Mouse (Mus musculus) stomach, embryonic 14.5 days (tissue): ENCODE measurements at regions not wholly inside any gene's neighbourhood (a gene's known extent, or its start where the extent isn't known, plus 50 kb on each side); places are given as distances from the start of the nearest gene placed in this dataset.

Experiments used
- ATAC-seq: fragments of 200-750 bp; cut with Nextera tagmentation; 2 replicates; pipeline ENCODE4 v1.8.0; 2017; ENCODE audit warnings: low read depth, moderate TSS enrichment; ENCODE audit not compliant: insufficient number of reproducible peaks, insufficient read depth, low FRiP score
- H3K27ac ChIP-seq: fragments of 300-500 bp; sonication (generic); 2 replicates; pipeline ENCODE4 v1.5.1; 2014; ENCODE audit warnings: mild to moderate bottlenecking, low read length, moderate library complexity, mixed read lengths
- H3K27me3 ChIP-seq: fragments of 300-500 bp; sonication (generic); 2 replicates; pipeline ENCODE4 v1.6.1; 2014; ENCODE audit warnings: low read length, control low read depth, mixed read lengths; ENCODE audit not compliant: control insufficient read depth, insufficient read depth
- H3K36me3 ChIP-seq: fragments of 300-500 bp; sonication (generic); 2 replicates; pipeline ENCODE4 v1.6.1; 2014; ENCODE audit warnings: mild to moderate bottlenecking, control low read depth, low read length, moderate library complexity, mixed read lengths; ENCODE audit not compliant: control insufficient read depth, insufficient read depth
- H3K4me1 ChIP-seq: fragments of 300-500 bp; sonication (generic); 2 replicates; pipeline ENCODE4 v1.6.1; 2014; ENCODE audit warnings: low read length, control low read depth, mixed read lengths; ENCODE audit not compliant: control insufficient read depth, insufficient read depth
- H3K4me2 ChIP-seq: fragments of 300-500 bp; sonication (generic); replicated peaks from 2 replicates; pipeline ENCODE4 v1.6.1; 2014; ENCODE audit warnings: low read depth, low read length, control low read depth
- H3K4me3 ChIP-seq: fragments of 300-500 bp; sonication (generic); 2 replicates; pipeline ENCODE4 v1.5.1; 2014; ENCODE audit warnings: low read depth, low read length, control low read depth
- H3K9ac ChIP-seq: fragments of 300-500 bp; sonication (generic); replicated peaks from 2 replicates; pipeline ENCODE4 v1.6.1; 2014; ENCODE audit warnings: low read depth, mild to moderate bottlenecking, control low read depth, low read length, moderate library complexity, mixed read lengths
- H3K9me3 ChIP-seq: fragments of 300-500 bp; sonication (generic); 2 replicates; pipeline ENCODE4 v1.6.1; 2016; ENCODE audit warnings: low read depth, low read length, control low read depth; ENCODE audit not compliant: control insufficient read depth
- WGBS: fragments of 180-500 bp; shearing (Covaris S2); extraction: QIAGEN DNeasy Blood & Tissue Kit; methylation state at CpG from one replicate; pipeline ENCODE4 v1.1.7; 2014; 5-methylcytosine and 5-hydroxymethylcytosine counted together

DNA sequence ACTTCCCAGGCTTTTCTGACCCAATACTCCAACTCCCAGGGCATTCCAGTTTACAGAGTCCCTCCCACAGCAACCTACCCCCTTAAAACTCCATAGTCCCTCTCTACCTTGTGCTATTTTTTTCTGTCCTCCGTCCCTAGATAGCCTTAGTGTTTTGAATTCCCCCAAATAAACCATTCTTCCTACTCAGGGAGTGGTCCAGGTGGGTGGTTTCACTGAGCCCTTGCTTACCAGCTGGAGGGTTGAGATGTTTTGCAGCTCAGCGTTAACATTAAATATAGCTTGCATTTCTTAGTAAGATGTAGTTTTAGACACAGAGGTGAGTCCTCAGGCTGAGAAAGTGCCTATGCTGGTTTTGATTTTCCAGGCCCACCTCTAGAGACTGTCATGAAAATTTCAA, 313.0 kb downstream of the Bmper start:
- Histone ChIP-seq H3K36me3 (no peaks in the 10 kb centered on the region), H3K4me1 (no peaks in the 10 kb centered on the region), H3K4me3 (no peak overlapping the region), H3K27ac (no peak overlapping the region), H3K27me3 (no peaks in the 10 kb centered on the region), H3K9me3 (no peaks in the 10 kb centered on the region), H3K4me2 (no peak overlapping the region), H3K9ac (no peak overlapping the region)
- no peak for ATAC-seq
- WGBS, result 57% methylated on average over 2 of the region's 2 CpGs

DNA sequence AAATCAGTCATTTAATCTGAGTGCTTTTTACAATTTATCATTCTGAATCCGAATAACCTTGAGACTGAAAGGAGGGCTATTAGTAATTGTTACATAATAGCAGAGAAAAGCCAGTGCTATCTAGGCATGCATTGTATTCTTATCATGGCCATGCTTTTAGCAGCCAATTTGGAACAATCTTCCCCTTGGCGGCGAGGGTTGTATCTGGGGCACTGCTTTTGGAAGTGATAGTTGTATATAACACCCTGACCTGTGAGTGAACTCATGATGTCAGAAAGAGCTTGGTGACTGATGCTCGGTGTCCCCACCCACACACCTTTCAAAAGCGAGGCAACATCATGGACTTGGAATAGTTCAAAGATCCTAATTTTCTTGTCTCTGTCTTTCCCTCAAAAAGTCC, 315.2 kb downstream of the Bmper start:
- Histone ChIP-seq H3K4me3 (no peak overlapping the region), H3K9ac (no peak overlapping the region), H3K9me3 (no peaks in the 10 kb centered on the region), H3K27ac (no peak overlapping the region), H3K36me3 (no peaks in the 10 kb centered on the region), H3K4me1 (no peaks in the 10 kb centered on the region), H3K4me2 (no peak overlapping the region), H3K27me3 (no peaks in the 10 kb centered on the region)
- 21% methylated on average over 5 of the region's 5 CpGs for WGBS
- ATAC-seq, result no peak

DNA sequence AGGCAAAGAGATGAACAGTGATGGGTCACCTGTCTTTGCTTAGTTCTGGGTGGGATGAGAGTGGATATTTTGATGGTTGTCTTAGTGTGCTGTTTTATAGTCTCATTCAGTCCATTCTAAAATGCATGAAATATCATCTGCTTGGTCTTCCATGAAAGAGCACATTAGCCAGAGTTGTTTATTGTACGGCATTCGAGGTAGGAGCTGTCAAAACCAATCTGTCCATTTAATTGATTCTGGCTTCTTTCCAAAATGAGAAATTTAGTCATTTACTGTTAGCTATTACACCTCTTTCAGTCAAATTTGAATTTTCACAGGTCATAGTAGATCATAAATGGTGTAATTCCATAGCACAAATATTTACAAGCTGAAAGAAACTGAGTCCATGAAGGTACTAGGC, 328.8 kb downstream of the Bmper start:
- H3K9me3 ChIP-seq, result no peaks in the 10 kb centered on the region
- no peaks in the 10 kb centered on the region for H3K36me3 ChIP-seq
- no peak for ATAC-seq
- H3K4me2 ChIP-seq, result no peak overlapping the region
- no peak overlapping the region for H3K27ac ChIP-seq
- 48% methylated on average over 2 of the region's 2 CpGs for WGBS
- no peaks in the 10 kb centered on the region for H3K27me3 ChIP-seq
- no peaks in the 10 kb centered on the region for H3K4me1 ChIP-seq
- no peak overlapping the region for H3K4me3 ChIP-seq
- no peak overlapping the region for H3K9ac ChIP-seq

DNA sequence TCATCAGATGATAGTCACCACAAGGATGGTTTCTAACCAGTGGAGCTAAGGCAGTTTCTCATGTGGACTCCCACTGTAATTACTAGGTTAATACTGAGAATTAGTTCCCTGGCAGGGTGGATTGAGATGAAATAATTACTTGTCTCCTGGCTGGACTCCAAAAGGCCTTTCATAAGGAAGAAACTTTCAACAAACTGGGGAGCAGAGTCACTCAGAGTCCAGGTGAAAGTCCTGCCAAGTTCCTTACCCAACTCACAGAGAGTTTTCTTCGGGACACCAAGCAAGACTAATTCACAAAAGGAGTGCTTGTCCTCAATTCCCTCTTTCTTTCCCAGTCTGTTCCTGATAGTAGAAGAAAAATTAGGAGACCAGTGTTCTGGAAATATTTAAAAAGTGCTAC, 330.9 kb downstream of the Bmper start:
- H3K27me3 ChIP-seq, result no peaks in the 10 kb centered on the region
- no peaks in the 10 kb centered on the region for H3K36me3 ChIP-seq
- H3K4me1 ChIP-seq, result no peaks in the 10 kb centered on the region
- 59% methylated on average over 1 of the region's 1 CpGs for WGBS
- H3K9ac ChIP-seq, result no peak overlapping the region
- H3K9me3 ChIP-seq, result no peaks in the 10 kb centered on the region
- H3K4me3 ChIP-seq, result no peak overlapping the region
- H3K27ac ChIP-seq, result no peak overlapping the region
- H3K4me2 ChIP-seq, result no peak overlapping the region
- no peak for ATAC-seq

- 65% methylated on average over 3 of the region's 3 CpGs for WGBS
- Histone ChIP-seq H3K9me3 (no peaks in the 10 kb centered on the region), H3K27me3 (no peaks in the 10 kb centered on the region), H3K4me1 (no peaks in the 10 kb centered on the region), H3K4me3 (no peak overlapping the region), H3K36me3 (no peaks in the 10 kb centered on the region), H3K4me2 (no peak overlapping the region), H3K27ac (no peak overlapping the region), H3K9ac (no peak overlapping the region)
- ATAC-seq, result no peak
Measured at GRCm38 (mm10) chr9:23557601-23558000, 334.7 kb downstream of the Bmper start.

DNA sequence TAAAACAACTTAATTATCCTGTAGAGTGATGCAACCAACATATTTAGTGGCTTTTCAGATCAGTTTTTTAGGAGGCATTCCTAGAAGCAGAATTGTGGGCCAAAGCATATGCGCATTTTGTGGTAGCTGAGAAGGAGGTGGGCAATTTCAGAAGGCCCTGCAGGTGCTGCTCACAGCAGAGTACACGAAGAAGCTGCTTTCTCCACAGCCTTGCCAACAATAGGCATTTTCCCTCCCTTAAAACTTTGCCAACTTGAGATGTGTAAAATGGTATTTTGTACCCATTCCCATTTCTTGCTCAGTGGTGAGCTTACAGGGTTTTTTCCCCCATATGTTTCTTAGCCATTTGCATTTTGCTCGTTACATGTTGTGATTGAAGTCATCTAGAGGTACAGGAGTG, 339.0 kb downstream of the Bmper start:
- H3K9ac ChIP-seq, result no peak overlapping the region
- H3K27me3 ChIP-seq, result no peaks in the 10 kb centered on the region
- H3K27ac ChIP-seq, result no peak overlapping the region
- 80% methylated on average over 3 of the region's 3 CpGs for WGBS
- no peak overlapping the region for H3K4me3 ChIP-seq
- no peaks in the 10 kb centered on the region for H3K9me3 ChIP-seq
- ATAC-seq, result no peak
- H3K36me3 ChIP-seq, result no peaks in the 10 kb centered on the region
- no peak overlapping the region for H3K4me2 ChIP-seq
- no peaks in the 10 kb centered on the region for H3K4me1 ChIP-seq

DNA sequence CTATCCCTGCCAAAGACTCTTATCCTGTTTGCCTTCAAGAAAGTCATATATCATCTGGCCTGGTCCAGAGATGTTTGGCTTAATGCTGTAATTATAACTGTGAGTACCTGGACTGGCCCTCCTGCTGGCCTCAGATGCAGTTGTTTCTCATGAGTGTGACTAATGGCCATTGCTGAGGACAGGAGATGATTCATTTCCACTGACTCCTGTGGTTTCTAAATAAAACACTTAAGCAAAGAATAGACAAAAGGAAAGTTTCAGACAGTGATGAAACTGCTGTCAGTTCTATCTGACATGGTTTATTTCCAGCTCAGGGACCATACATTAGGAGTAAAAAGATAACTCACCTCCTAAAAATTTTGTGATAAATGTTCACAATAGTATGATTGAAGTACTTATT, 344.2 kb downstream of the Bmper start:
- Histone ChIP-seq H3K9me3 (no peaks in the 10 kb centered on the region), H3K4me2 (no peak overlapping the region), H3K27ac (no peak overlapping the region), H3K36me3 (no peaks in the 10 kb centered on the region), H3K9ac (no peak overlapping the region), H3K27me3 (no peaks in the 10 kb centered on the region), H3K4me3 (no peak overlapping the region), H3K4me1 (no peaks in the 10 kb centered on the region)
- ATAC-seq, result no peak

DNA sequence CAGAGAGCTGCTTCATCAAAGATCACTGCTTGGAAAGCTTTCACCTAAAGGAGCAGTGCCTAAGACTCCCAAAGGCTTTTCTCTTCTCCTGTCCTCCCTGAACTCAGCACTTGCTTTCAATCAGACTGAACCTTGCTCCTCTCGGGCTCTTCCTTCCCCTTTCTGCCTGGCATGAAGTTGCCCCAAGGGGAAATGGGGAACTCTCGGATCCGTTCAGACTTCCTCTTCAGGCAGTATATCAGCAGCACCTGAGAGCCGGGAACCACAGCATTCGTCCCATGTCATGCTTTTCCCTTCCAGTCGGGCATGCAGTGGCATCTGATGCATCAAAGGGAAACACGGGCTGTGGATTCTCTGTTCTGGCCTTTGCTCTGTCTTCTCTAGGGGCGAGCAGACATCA, 347.3 kb downstream of the Bmper start:
- no peak overlapping the region for H3K27ac ChIP-seq
- no peaks in the 10 kb centered on the region for H3K27me3 ChIP-seq
- no peaks in the 10 kb centered on the region for H3K4me1 ChIP-seq
- H3K4me2 ChIP-seq, result no peak overlapping the region
- no peaks in the 10 kb centered on the region for H3K36me3 ChIP-seq
- no peaks in the 10 kb centered on the region for H3K9me3 ChIP-seq
- ATAC-seq, result no peak
- H3K9ac ChIP-seq, result no peak overlapping the region
- H3K4me3 ChIP-seq, result no peak overlapping the region
- 60% methylated on average over 8 of the region's 8 CpGs for WGBS

DNA sequence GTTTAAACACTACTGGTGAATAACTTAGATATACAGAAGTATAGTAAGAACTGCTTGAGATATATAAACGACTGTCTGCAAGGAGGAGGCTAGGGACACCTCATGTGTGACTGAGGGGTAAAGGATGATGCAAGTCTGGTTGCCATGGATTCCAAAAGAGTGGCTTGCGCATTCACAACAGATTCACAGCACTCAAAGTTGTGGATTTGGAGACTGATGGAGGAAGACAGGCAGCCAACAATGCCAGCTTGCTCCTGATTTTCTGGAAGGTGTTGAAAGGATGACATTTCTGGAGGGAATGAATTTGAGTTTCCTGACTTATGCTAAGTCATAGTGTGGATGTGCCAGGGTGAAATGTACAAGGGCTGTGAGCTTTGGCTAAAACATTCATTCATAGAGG, 353.4 kb downstream of the Bmper start:
- Histone ChIP-seq H3K27me3 (no peaks in the 10 kb centered on the region), H3K4me2 (no peak overlapping the region), H3K9me3 (no peaks in the 10 kb centered on the region), H3K4me3 (no peak overlapping the region), H3K4me1 (0 out of 2 replicates have a peak, but pooled peaks cover 4% of the 10 kb centered on the region), H3K27ac (no peak overlapping the region), H3K9ac (no peak overlapping the region), H3K36me3 (no peaks in the 10 kb centered on the region)
- ATAC-seq, result no peak
- 79% methylated on average over 2 of the region's 2 CpGs for WGBS
